In genomic region chrX:38334329-38335279, GRCm38 (mm10) we compare ENCODE assay signal across 9 mouse cellular contexts. TPM values are rescaled to one million over a fixed set of nuclear protein-coding genes. Genes with fewer than 3 reads are reported as not detected.
A peak's percentile ranks its signal among the peaks of the same experiment; 100 is the strongest.
DNase-seq lines count a peak whose midpoint lies in the region; ATAC-seq lines count a peak whose summit lies in the region.
"Had no signal": no experiment of that assay in that cellular context is flagged by ENCODE, and none has a peak within 500 bp of the region (broad histone marks: within the 10 kb centered on the region; RNA-seq: fewer than 3 reads in every experiment).

No protein-coding gene starts in this region.

- intact Hi-C loops in heart, postnatal 25 days (cut with DNase I), result loop anchor here (5.0 kb wide), 2 partner anchors 72 to 93 kb away; no protein-coding TSS in a partner anchor
- intact Hi-C loops in heart, postnatal 14 days (cut with DNase I), result loop anchor here (2.0 to 5.0 kb wide), 2 partner anchors 82 to 104 kb away; partner anchors contain the start of gene Tmem255a

- H3K27me3 ChIP-seq in forebrain, embryonic 15.5 days, result no peaks in the 10 kb centered on the region
- H3K27me3 ChIP-seq: limb, embryonic 12.5 days had no signal

- WGBS in forebrain, embryonic 15.5 days, result 66% methylated on average over 8 of the region's 8 CpGs

- H3K27ac ChIP-seq in forebrain, embryonic 15.5 days (replicated peaks), result no peak overlapping the region
- H3K27ac ChIP-seq: limb, embryonic 12.5 days had no signal

- no peak overlapping the region for H3K9ac ChIP-seq in forebrain, embryonic 15.5 days (replicated peaks)
- H3K9ac ChIP-seq: limb, embryonic 12.5 days had no signal

- H3K4me2 ChIP-seq in forebrain, embryonic 15.5 days (replicated peaks), result no peak overlapping the region
- H3K4me2 ChIP-seq: limb, embryonic 12.5 days had no signal

- no peak overlapping the region for H3K4me3 ChIP-seq in forebrain, embryonic 15.5 days
- H3K4me3 ChIP-seq: limb, embryonic 12.5 days had no signal

- ATAC-seq in forebrain, embryonic 15.5 days (replicated peaks), result no peak
- ATAC-seq in frontal cortex, adult (ENCODE audit: low TSS enrichment), result no peak

- peak; percentile 38 to 71 for DNase-seq in heart, adult 18-20 months
- DNase-seq in heart, postnatal 25 days (ENCODE audit: low spot score), result no peak
- DNase-seq in B cell, adult 2 months, result peak; percentile 42 to 48
- peak; percentile 73 for DNase-seq in adrenal gland, adult 2 months
- peak; percentile 27 to 56 for DNase-seq in heart, postnatal 14 days
- DNase-seq in lung, postnatal 25 days (ENCODE audit: low spot score), result peak; percentile 50

- H3K36me3 ChIP-seq in forebrain, embryonic 15.5 days, result no peaks in the 10 kb centered on the region
- H3K36me3 ChIP-seq: limb, embryonic 12.5 days had no signal

- H3K4me1 ChIP-seq in forebrain, embryonic 15.5 days, result no peaks in the 10 kb centered on the region
- H3K4me1 ChIP-seq: limb, embryonic 12.5 days had no signal

- no peaks in the 10 kb centered on the region for H3K9me3 ChIP-seq in forebrain, embryonic 15.5 days
- H3K9me3 ChIP-seq: limb, embryonic 12.5 days had no signal

RNA-seq across cellular contexts. Expression of gene Atp1b4, which starts 18.6 kb away (rescaled TPM):
- total RNA-seq in heart, adult 18-20 months (2021), result not detected
- not detected for total RNA-seq in heart, postnatal 25 days (2021)
- not detected for total RNA-seq in adrenal gland, adult 2 months (2021)
- polyA plus RNA-seq in adrenal gland, adult 2 months (2012; rRNA removed), result not detected in 2 replicates
- not detected for total RNA-seq in heart, postnatal 14 days (2021)
- polyA plus RNA-seq in forebrain, embryonic 15.5 days (2015; fragmentation: Nextera tagmentation; extraction: Ambion mirVana), result 0.05 TPM in 1 of 2 replicates, not detected in the other
